Mouse (Mus musculus) gastrocnemius, postnatal 10 days (tissue): ENCODE data around the gene Ccne1. TPM values are rescaled to one million over a fixed set of nuclear protein-coding genes. Genes with fewer than 3 reads are reported as not detected.

Source experiments
- DNase-seq: peaks from one replicate; pipeline ENCODE4 v3.0.0; 2021; ENCODE audit warnings: mixed read lengths
- total RNA-seq, 2 experiments: library from RNA; stranded (reverse); gene quantifications; 2 replicates each; pipeline ENCODE4 v1.2.3; 2021

Ccne1 gene
- total RNA-seq, 2 experiments from 2014 or later, result 3.1 to 8.2 TPM

DNA sequence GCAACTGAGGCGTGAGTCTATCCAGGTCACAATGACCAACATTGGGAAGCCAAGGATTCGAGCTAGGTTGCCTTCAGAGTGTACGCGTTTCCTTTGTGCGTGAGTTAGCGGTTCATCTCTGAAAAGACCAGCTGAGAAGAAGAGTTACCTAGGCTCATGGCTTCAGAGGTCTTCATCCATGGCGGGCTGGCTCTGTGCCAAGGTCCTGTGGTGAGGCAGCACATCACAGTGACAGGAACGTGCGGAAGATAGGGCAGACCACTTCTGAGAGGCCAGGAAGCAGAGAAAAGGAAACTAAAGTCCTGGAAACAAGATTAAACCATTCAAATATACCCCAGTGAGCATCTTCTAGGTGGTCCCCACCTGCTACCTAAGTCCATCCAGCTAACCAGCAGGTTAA, 53.1 kb downstream of the Ccne1 start:
- DNase-seq, result no peak

Other genes with a start within 250 kb of the Ccne1 start
- 10 to 100 TPM; 35.3 to 41.8 TPM for gene Uri1, start 84.0 kb downstream of the Ccne1 start, total RNA-seq
- 10 to 100 TPM; 15.1 to 15.8 TPM for gene 1600014C10Rik, start 75.7 kb upstream of the Ccne1 start, total RNA-seq
- gene Plekhf1, start 120.5 kb upstream of the Ccne1 start, total RNA-seq, result 1 to 10 TPM; 5.7 to 9.4 TPM
- gene Pop4, start 163.9 kb upstream of the Ccne1 start, total RNA-seq, result 10 to 100 TPM; 15.5 to 15.9 TPM